Mouse (Mus musculus) liver, embryonic 15.5 days (tissue): ENCODE data around the gene Olfr1437. TPM values are rescaled to one million over a fixed set of nuclear protein-coding genes. Genes with fewer than 3 reads are reported as not detected.
"Not testable (repeated sequence)": the region's sequence is repeated elsewhere in the genome, so short reads cannot be mapped to it uniquely, and the experiment has no call there.

Source experiments
- ATAC-seq: fragments of 200-750 bp; cut with Nextera tagmentation; 2 replicates; pipeline ENCODE4 v1.8.0; 2017; ENCODE audit warnings: moderate number of reproducible peaks, mild to moderate bottlenecking, moderate library complexity; ENCODE audit not compliant: insufficient read depth
- H3K27ac ChIP-seq: fragments of 300-500 bp; sonication (generic); replicated peaks from 2 replicates; pipeline ENCODE4 v1.5.1; 2015; ENCODE audit warnings: mild to moderate bottlenecking, inconsistent platforms
- H3K27me3 ChIP-seq: fragments of 300-500 bp; sonication (generic); 2 replicates; pipeline ENCODE4 v1.6.1; 2015; ENCODE audit warnings: mild to moderate bottlenecking, inconsistent platforms
- H3K36me3 ChIP-seq: fragments of 300-500 bp; sonication (generic); replicated peaks from 2 replicates; pipeline ENCODE4 v1.6.1; 2015; ENCODE audit warnings: moderate library complexity, mild to moderate bottlenecking, inconsistent platforms
- H3K4me1 ChIP-seq: fragments of 300-500 bp; sonication (generic); replicated peaks from 2 replicates; pipeline ENCODE4 v1.6.1; 2015; ENCODE audit warnings: inconsistent platforms
- H3K4me2 ChIP-seq: fragments of 300-500 bp; sonication (generic); 2 replicates; pipeline ENCODE4 v1.6.1; 2015; ENCODE audit warnings: moderate library complexity, mild to moderate bottlenecking, inconsistent platforms
- H3K4me3 ChIP-seq: fragments of 300-500 bp; sonication (generic); replicated peaks from 2 replicates; pipeline ENCODE4 v1.5.1; 2015; ENCODE audit warnings: mild to moderate bottlenecking, inconsistent platforms
- H3K9ac ChIP-seq: fragments of 300-500 bp; sonication (generic); 2 replicates; pipeline ENCODE4 v1.6.1; 2015; ENCODE audit warnings: moderate library complexity, mild to moderate bottlenecking, inconsistent platforms
- H3K9me3 ChIP-seq: fragments of 300-500 bp; sonication (generic); replicated peaks from 2 replicates; pipeline ENCODE4 v1.6.1; 2016; ENCODE audit warnings: inconsistent platforms
- WGBS: fragments of 180-500 bp; shearing (Covaris S2); methylation state at CpG from one replicate; pipeline ENCODE4 v1.1.7; 2015; ENCODE audit warnings: mixed read lengths; ENCODE audit not compliant: insufficient replicate concordance; 5-methylcytosine and 5-hydroxymethylcytosine counted together
- polyA plus RNA-seq: library from polyadenylated mRNA; unstranded; fragments of >200 nt; fragmentation: Nextera tagmentation; extraction: Ambion mirVana; gene quantifications from 2 replicates; pipeline ENCODE4 v1.2.1, GENCODE M21; 2015

Gene Olfr1437
- not detected in 2 replicates for polyA plus RNA-seq

DNA sequence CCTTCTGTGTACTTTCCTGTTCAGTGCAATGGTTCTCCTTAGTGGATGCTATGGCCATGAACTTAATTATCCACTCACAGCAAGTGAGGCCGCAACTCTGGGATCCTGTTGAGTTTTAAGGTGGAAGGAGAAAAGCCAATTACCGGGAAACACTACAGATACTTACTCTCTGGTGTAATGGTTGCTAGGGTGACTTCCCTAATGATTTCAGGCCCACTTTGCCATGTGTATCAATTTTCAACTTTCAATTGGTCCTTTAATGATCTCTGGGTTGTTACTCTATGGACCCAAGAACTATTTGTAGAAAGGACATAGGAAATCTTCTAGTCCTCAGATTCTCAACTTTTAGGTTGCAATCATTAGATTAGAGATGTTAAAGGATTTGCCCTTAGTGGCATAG, at the start of gene Olfr1437:
TSS of gene Olfr1437 (minus strand) at position 101 of the 400 bp plus-strand sequence.
- Histone ChIP-seq H3K36me3 (no peaks in the 10 kb centered on the region), H3K27ac (no peak within 1 kb of the TSS), H3K9ac (no peak within 1 kb of the TSS), H3K9me3 (no peaks in the 10 kb centered on the region), H3K27me3 (no peaks in the 10 kb centered on the region), H3K4me3 (no peak within 1 kb of the TSS), H3K4me1 (no peaks in the 10 kb centered on the region), H3K4me2 (no peak within 1 kb of the TSS)
- ATAC-seq, result no peak
- WGBS, result 55% methylated on average over 2 of the region's 2 CpGs

DNA sequence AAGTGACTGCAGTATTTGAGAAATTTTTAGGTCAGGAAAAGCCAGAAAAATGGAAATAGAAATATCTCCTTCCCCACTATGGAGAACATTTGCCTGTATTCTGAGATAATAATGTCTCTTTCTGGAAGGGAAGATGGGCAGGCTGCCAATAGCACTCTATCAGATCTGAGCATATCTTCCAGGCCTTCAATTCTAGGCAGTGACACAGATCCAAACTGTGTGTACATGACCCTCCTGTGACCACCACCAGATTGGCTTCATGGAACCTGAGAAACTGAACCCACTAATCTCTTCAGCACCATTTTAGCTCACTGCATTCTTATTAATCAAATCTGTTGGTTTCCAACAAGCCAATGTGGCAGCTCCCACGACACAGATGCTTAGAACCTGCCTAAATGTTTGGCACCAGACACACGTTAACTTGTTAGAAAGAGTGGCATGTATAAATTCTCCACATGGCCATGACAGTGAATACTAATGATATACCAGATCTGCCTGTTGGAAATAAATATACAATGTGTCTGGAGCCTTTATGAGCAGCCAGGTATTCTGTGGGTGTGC, 49.6 kb upstream of the Olfr1437 start:
- Histone ChIP-seq H3K9ac (no peak overlapping the region), H3K27ac (no peak overlapping the region), H3K36me3 (no peaks in the 10 kb centered on the region), H3K4me3 (no peak overlapping the region), H3K27me3 (no peaks in the 10 kb centered on the region), H3K4me1 (no peaks in the 10 kb centered on the region), H3K4me2 (no peak overlapping the region), H3K9me3 (no peaks in the 10 kb centered on the region)
- ATAC-seq, result no peak
- 36% methylated on average over 2 of the region's 2 CpGs for WGBS

DNA sequence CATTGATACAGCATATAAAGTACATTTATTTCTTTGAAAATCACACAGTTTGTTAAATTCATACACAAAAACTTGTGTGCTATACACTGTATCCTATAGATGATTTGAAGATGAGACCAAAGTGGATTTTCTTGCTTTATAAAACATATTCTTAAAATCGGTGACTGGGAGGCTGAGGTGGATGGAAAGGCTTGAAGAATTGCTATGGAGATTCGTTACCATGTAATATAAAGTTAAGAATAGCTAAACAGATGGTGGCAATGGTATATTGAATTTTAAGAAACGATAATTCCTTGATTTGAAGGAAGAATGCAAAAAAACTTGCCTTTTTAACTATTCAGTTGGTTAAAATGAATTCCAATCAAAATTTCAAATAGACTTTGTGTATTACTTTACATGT, 48.1 kb upstream of the Olfr1437 start:
- H3K4me3 ChIP-seq, result no peak overlapping the region
- no peaks in the 10 kb centered on the region for H3K36me3 ChIP-seq
- 48% methylated on average over 3 of the region's 3 CpGs for WGBS
- no peaks in the 10 kb centered on the region for H3K9me3 ChIP-seq
- H3K27ac ChIP-seq, result no peak overlapping the region
- no peak overlapping the region for H3K4me2 ChIP-seq
- ATAC-seq, result no peak
- no peaks in the 10 kb centered on the region for H3K27me3 ChIP-seq
- no peak overlapping the region for H3K9ac ChIP-seq
- H3K4me1 ChIP-seq, result no peaks in the 10 kb centered on the region

DNA sequence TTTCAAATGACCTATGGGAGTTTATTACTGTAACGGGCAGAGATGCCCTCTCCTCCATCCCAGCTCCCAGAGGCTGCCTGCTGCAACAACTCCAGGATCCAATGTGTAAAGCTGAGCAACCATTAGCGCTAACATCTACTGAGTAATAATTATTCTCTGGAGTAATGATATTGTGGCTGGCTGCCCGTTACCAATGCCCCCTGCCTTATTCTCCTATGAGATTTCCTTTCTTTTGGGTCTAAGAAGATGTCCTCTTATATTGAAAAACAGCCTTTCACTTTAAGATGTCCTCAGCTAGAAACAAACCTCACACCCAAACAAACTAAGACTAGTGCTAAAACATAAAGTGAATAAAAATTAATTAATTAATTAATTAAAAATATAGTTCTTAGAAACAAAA, 10.9 kb upstream of the Olfr1437 start, which contains the start of gene Olfr1438-ps1:
TSS of gene Olfr1438-ps1 (minus strand) at position 101 of the 400 bp plus-strand sequence.
- ATAC-seq, result no peak
- Histone ChIP-seq H3K9ac (no peak within 1 kb of the TSS), H3K27ac (no peak within 1 kb of the TSS), H3K4me3 (no peak within 1 kb of the TSS), H3K36me3 (no peaks in the 10 kb centered on the region), H3K4me1 (no peaks in the 10 kb centered on the region), H3K27me3 (no peaks in the 10 kb centered on the region), H3K4me2 (no peak within 1 kb of the TSS), H3K9me3 (no peaks in the 10 kb centered on the region)
- 48% methylated on average over 3 of the region's 3 CpGs for WGBS

DNA sequence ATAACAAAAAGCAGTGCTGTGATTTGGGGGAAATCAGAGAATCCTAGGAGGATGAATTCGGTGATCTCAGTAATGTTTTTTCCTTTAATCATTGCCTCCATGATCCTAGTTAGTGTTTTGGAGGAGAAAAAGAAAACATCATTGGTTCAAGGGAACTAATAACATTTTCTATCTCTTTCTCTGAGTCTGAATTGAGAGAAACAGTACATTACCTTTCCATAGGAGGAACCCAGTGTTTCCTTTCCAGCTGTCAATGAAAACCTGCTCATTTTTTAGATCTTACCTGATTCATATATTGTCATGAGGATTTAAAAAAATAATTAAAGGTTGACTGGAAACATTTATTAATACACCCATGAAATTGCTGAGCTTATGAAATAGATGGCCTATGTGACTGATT, 25.9 kb downstream of the Olfr1437 start, which contains the start of gene Olfr1436:
TSS of gene Olfr1436 (minus strand) at position 101 of the 400 bp plus-strand sequence.
- H3K4me3 ChIP-seq, H3K27me3 ChIP-seq, H3K4me2 ChIP-seq, H3K9me3 ChIP-seq, H3K9ac ChIP-seq, H3K36me3 ChIP-seq, H3K27ac ChIP-seq, H3K4me1 ChIP-seq, ATAC-seq: not testable (repeated sequence)
- WGBS, result 41% methylated on average over 1 of the region's 1 CpGs

DNA sequence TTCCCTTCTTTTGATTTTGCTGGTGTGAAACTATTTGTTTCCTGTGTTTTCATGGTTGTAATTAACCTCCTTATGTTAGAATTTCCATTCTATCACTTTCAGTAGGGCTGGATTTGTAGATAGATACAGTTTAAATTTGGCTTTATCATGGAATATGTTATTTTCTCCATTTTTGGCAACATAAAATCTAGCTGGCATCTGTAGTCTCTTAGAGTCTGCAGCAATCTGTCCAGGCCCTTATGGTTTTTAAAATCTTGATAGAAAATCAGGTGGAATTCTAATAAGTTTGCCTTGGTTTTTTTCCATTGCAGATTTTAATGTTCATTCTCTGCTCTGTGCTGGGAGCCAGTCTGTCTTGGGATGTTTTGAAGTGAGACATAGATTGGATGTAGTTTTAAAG, 31.9 kb downstream of the Olfr1437 start:
- Histone ChIP-seq H3K4me3 (no peak overlapping the region), H3K9ac (no peak overlapping the region), H3K4me2 (no peak overlapping the region), H3K9me3 (no peaks in the 10 kb centered on the region), H3K27ac (no peak overlapping the region), H3K36me3 (no peaks in the 10 kb centered on the region), H3K4me1 (no peaks in the 10 kb centered on the region), H3K27me3 (no peaks in the 10 kb centered on the region)
- no peak for ATAC-seq

DNA sequence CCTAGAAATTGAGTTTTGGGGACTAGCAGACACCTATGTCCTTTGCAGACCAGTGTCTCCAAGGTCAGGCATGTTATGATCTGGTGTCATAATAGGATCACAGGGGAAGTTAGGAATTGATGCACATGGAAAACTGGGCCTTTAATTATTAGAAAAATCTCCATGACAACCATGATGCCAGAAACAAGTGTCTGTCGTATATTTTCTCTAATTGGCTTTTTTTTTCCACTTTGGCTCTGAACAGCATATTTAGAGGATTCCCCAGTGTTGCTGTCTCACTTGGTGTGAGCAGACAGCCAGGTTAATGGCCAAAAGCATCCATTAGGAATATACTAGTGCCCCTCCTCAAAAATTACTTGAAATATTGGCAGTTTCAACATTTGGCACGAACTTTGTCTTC, 45.3 kb downstream of the Olfr1437 start, which contains the start of gene Olfr1434:
TSS of gene Olfr1434 (plus strand) at position 301 of the 400 bp plus-strand sequence.
- no peak within 1 kb of the TSS for H3K4me2 ChIP-seq
- 53% methylated on average over 2 of the region's 2 CpGs for WGBS
- no peaks in the 10 kb centered on the region for H3K36me3 ChIP-seq
- no peaks in the 10 kb centered on the region for H3K4me1 ChIP-seq
- ATAC-seq, result no peak
- H3K4me3 ChIP-seq, result no peak within 1 kb of the TSS
- H3K27ac ChIP-seq, result no peak within 1 kb of the TSS
- no peak within 1 kb of the TSS for H3K9ac ChIP-seq
- H3K27me3 ChIP-seq, result no peaks in the 10 kb centered on the region
- H3K9me3 ChIP-seq, result no peaks in the 10 kb centered on the region

Other genes with a start within 250 kb of the Olfr1437 start
- gene Olfr1425, start 247.4 kb downstream of the Olfr1437 start, polyA plus RNA-seq, result not detected in 2 replicates
- not detected in 2 replicates for gene Olfr1426, start 233.1 kb downstream of the Olfr1437 start, polyA plus RNA-seq
- gene Olfr1427, start 221.8 kb downstream of the Olfr1437 start, polyA plus RNA-seq, result not detected in 2 replicates
- not detected in 2 replicates for gene Olfr1428, start 209.2 kb downstream of the Olfr1437 start, polyA plus RNA-seq
- not detected in 2 replicates for gene Olfr76, start 201.9 kb downstream of the Olfr1437 start, polyA plus RNA-seq
- not detected in 2 replicates for gene Olfr1555-ps1, start 155.0 kb downstream of the Olfr1437 start, polyA plus RNA-seq
- gene Olfr1431, start 124.5 kb downstream of the Olfr1437 start, polyA plus RNA-seq, result not detected in 2 replicates
- gene Olfr1432, start 92.5 kb downstream of the Olfr1437 start, polyA plus RNA-seq, result not detected in 2 replicates
- gene Olfr262, start 83.4 kb downstream of the Olfr1437 start, polyA plus RNA-seq, result not detected in 2 replicates
- not detected in 2 replicates for gene Olfr235, start 64.1 kb downstream of the Olfr1437 start, polyA plus RNA-seq
- not detected in 2 replicates for gene Olfr1434, start 45.2 kb downstream of the Olfr1437 start, polyA plus RNA-seq
- not detected in 2 replicates for gene Olfr1436, start 26.0 kb downstream of the Olfr1437 start, polyA plus RNA-seq
- not detected in 2 replicates for gene Olfr1438-ps1, start 10.8 kb upstream of the Olfr1437 start, polyA plus RNA-seq
- not detected in 2 replicates for gene Olfr1440, start 62.2 kb upstream of the Olfr1437 start, polyA plus RNA-seq
- not detected in 2 replicates for gene Olfr1441, start 92.3 kb upstream of the Olfr1437 start, polyA plus RNA-seq
- not detected in 2 replicates for gene Pfpl, start 102.8 kb upstream of the Olfr1437 start, polyA plus RNA-seq
- 1.8 and 2.0 TPM in 2 replicates for gene Mpeg1, start 135.7 kb upstream of the Olfr1437 start, polyA plus RNA-seq
- 2.0 and 2.4 TPM in 2 replicates for gene Dtx4, start 176.4 kb upstream of the Olfr1437 start, polyA plus RNA-seq
- gene Fam111a, start 220.6 kb upstream of the Olfr1437 start, polyA plus RNA-seq, result 21.4 and 23.8 TPM in 2 replicates